Mouse (Mus musculus) lung, embryonic 15.5 days (tissue): Measurements from ENCODE around the gene Gtdc1. TPM values are rescaled to one million over a fixed set of nuclear protein-coding genes. Genes with fewer than 3 reads are reported as not detected.

Source experiments
- ATAC-seq: fragments of 200-750 bp; cut with Nextera tagmentation; 2 replicates; pipeline ENCODE4 v1.8.0; 2017; ENCODE audit warnings: moderate number of reproducible peaks, borderline replicate concordance; ENCODE audit not compliant: low FRiP score, low TSS enrichment; ENCODE audit errors: extremely low read depth
- H3K27ac ChIP-seq: fragments of 300-500 bp; sonication (generic); 2 replicates; pipeline ENCODE4 v1.5.1; 2015; ENCODE audit warnings: moderate library complexity, mild to moderate bottlenecking, inconsistent platforms
- H3K27me3 ChIP-seq: fragments of 300-500 bp; sonication (generic); 2 replicates; pipeline ENCODE4 v1.6.1; 2015; ENCODE audit warnings: inconsistent platforms
- H3K36me3 ChIP-seq: fragments of 300-500 bp; sonication (generic); 2 replicates; pipeline ENCODE4 v1.6.1; 2015; ENCODE audit warnings: inconsistent platforms
- H3K4me1 ChIP-seq: fragments of 300-500 bp; sonication (generic); 2 replicates; pipeline ENCODE4 v1.6.1; 2015; ENCODE audit warnings: inconsistent platforms
- H3K4me2 ChIP-seq: fragments of 300-500 bp; sonication (generic); 2 replicates; pipeline ENCODE4 v1.6.1; 2015; ENCODE audit warnings: inconsistent platforms, mild to moderate bottlenecking, moderate library complexity
- H3K4me3 ChIP-seq: fragments of 300-500 bp; sonication (generic); 2 replicates; pipeline ENCODE4 v1.5.1; 2015; ENCODE audit warnings: mild to moderate bottlenecking, inconsistent platforms
- H3K9ac ChIP-seq: fragments of 300-500 bp; sonication (generic); 2 replicates; pipeline ENCODE4 v1.6.1; 2015; ENCODE audit warnings: inconsistent platforms
- H3K9me3 ChIP-seq: fragments of 300-500 bp; sonication (generic); 2 replicates; pipeline ENCODE4 v1.6.1; 2016; ENCODE audit warnings: inconsistent platforms
- WGBS: fragments of 180-500 bp; shearing (Covaris S2); methylation state at CpG from one replicate; pipeline ENCODE4 v1.1.7; 2015; 5-methylcytosine and 5-hydroxymethylcytosine counted together
- polyA plus RNA-seq: library from polyadenylated mRNA; unstranded; fragments of >200 nt; fragmentation: Nextera tagmentation; extraction: Ambion mirVana; gene quantifications from 2 replicates; pipeline ENCODE4 v1.2.1, GENCODE M21; 2015

The Gtdc1 gene
- polyA plus RNA-seq, 1 experiment from 2014 or later = 13.1 TPM

DNA sequence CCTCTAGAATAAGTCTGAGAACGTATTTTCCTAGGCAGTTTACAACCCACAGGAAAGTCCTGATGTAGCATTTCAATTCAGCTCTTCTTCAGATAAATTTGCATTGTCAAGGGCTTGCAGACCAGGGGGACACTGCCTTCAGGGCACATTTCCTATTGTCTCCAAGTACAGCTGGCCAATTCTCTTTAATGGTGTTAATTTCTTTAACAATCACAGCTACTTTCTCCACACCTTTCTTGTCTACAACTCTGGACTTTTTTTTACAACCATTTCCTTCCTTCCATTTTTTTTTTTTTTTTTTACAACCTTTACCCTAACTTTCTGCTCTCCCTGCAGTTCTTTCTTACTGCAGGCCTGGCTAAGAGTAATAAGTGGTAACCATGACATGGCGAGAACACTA is 97.7 kb downstream of the Gtdc1 start:
- WGBS = 75% methylated on average over 2 of the region's 2 CpGs
- Histone ChIP-seq H3K9me3 (no peaks in the 10 kb centered on the region), H3K4me2 (no peak overlapping the region), H3K27ac (no peak overlapping the region), H3K27me3 (no peaks in the 10 kb centered on the region), H3K4me3 (no peak overlapping the region), H3K9ac (no peak overlapping the region), H3K36me3 (no peaks in the 10 kb centered on the region), H3K4me1 (no peaks in the 10 kb centered on the region)
- no peak for ATAC-seq

DNA sequence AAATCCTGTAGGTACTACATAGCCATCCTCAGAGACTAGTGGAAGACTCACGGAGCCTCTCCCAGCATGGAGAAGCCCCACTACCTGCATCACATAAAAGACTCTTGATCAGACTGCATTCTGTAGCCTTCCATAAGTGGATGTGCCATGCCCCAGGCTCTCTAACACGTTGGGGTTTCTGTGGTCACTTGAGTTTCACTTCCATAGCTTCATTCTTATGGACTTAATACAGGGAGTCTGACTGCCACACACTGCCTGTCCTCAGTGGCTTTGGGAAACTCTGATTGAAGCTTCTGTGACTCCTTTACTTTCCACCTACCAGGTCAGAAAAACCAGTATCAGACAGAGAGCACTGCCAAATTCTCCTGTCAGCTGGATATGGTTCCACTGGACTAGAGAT is 98.1 kb downstream of the Gtdc1 start:
- WGBS = 79% methylated on average over 2 of the region's 2 CpGs
- ATAC-seq = no peak
- H3K4me3 ChIP-seq = no peak overlapping the region
- H3K4me1 ChIP-seq = no peaks in the 10 kb centered on the region
- H3K9me3 ChIP-seq = no peaks in the 10 kb centered on the region
- H3K9ac ChIP-seq = no peak overlapping the region
- H3K4me2 ChIP-seq = no peak overlapping the region
- H3K27ac ChIP-seq = no peak overlapping the region
- no peaks in the 10 kb centered on the region for H3K36me3 ChIP-seq
- H3K27me3 ChIP-seq = no peaks in the 10 kb centered on the region

GRCm38 (mm10) chr2:44826609-44827008 is 100.8 kb downstream of the Gtdc1 start:
- no peak overlapping the region for H3K4me2 ChIP-seq
- no peaks in the 10 kb centered on the region for H3K27me3 ChIP-seq
- H3K9ac ChIP-seq = no peak overlapping the region
- no peak for ATAC-seq
- no peak overlapping the region for H3K27ac ChIP-seq
- H3K9me3 ChIP-seq = no peaks in the 10 kb centered on the region
- H3K4me3 ChIP-seq = no peak overlapping the region
- H3K36me3 ChIP-seq = no peaks in the 10 kb centered on the region
- 88% methylated on average over 3 of the region's 3 CpGs for WGBS
- H3K4me1 ChIP-seq = no peaks in the 10 kb centered on the region

- Histone ChIP-seq H3K4me3 (no peak overlapping the region), H3K4me2 (no peak overlapping the region), H3K9ac (no peak overlapping the region), H3K27me3 (no peaks in the 10 kb centered on the region), H3K27ac (no peak overlapping the region), H3K36me3 (no peaks in the 10 kb centered on the region), H3K4me1 (no peaks in the 10 kb centered on the region), H3K9me3 (no peaks in the 10 kb centered on the region)
- ATAC-seq = no peak
Observed at GRCm38 (mm10) chr2:44817787-44818186, 109.7 kb downstream of the Gtdc1 start.

- Histone ChIP-seq H3K4me3 (no peak overlapping the region), H3K27me3 (no peaks in the 10 kb centered on the region), H3K9ac (no peak overlapping the region), H3K27ac (no peak overlapping the region), H3K4me2 (no peak overlapping the region), H3K36me3 (no peaks in the 10 kb centered on the region), H3K9me3 (no peaks in the 10 kb centered on the region), H3K4me1 (no peaks in the 10 kb centered on the region)
- no peak for ATAC-seq
- WGBS = 65% methylated on average over 3 of the region's 3 CpGs
Observed at GRCm38 (mm10) chr2:44813729-44814128, 113.7 kb downstream of the Gtdc1 start.

DNA sequence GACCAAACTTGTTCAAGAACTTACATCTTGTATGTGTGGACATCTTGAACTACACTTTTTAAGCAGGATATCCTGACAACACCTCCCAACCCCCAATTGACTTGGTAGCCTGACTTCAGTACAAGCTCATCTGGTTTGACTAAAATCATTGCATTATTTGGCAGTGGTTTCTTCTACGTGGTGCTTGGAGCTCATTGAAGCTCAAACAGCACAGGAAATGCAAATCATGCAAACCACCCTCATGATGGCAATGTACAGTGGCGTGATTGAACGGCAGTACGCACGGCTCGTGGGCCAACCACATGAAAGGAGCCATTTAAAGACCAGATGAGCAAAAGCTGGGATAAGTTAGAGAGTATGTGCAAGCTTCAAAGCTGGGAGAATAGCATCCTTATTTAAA is 123.0 kb downstream of the Gtdc1 start:
- Histone ChIP-seq H3K27me3 (no peaks in the 10 kb centered on the region), H3K9me3 (no peaks in the 10 kb centered on the region), H3K36me3 (no peaks in the 10 kb centered on the region), H3K4me1 (no peaks in the 10 kb centered on the region), H3K4me2 (no peak overlapping the region), H3K4me3 (no peak overlapping the region), H3K27ac (no peak overlapping the region), H3K9ac (no peak overlapping the region)
- no peak for ATAC-seq
- WGBS = 82% methylated on average over 6 of the region's 6 CpGs

- H3K36me3 ChIP-seq = no peaks in the 10 kb centered on the region
- H3K4me2 ChIP-seq = no peak overlapping the region
- WGBS = 65% methylated on average over 2 of the region's 2 CpGs
- no peak overlapping the region for H3K27ac ChIP-seq
- H3K4me3 ChIP-seq = no peak overlapping the region
- no peak for ATAC-seq
- no peaks in the 10 kb centered on the region for H3K9me3 ChIP-seq
- no peaks in the 10 kb centered on the region for H3K4me1 ChIP-seq
- H3K9ac ChIP-seq = no peak overlapping the region
- H3K27me3 ChIP-seq = no peaks in the 10 kb centered on the region
Observed at GRCm38 (mm10) chr2:44801361-44801760, 126.1 kb downstream of the Gtdc1 start.

GRCm38 (mm10) chr2:44791840-44792239 is 135.6 kb downstream of the Gtdc1 start:
- 83% methylated on average over 4 of the region's 4 CpGs for WGBS
- Histone ChIP-seq H3K4me2 (no peak overlapping the region), H3K4me1 (no peaks in the 10 kb centered on the region), H3K27me3 (no peaks in the 10 kb centered on the region), H3K36me3 (no peaks in the 10 kb centered on the region), H3K4me3 (no peak overlapping the region), H3K9ac (no peak overlapping the region), H3K9me3 (no peaks in the 10 kb centered on the region), H3K27ac (no peak overlapping the region)
- ATAC-seq = no peak

DNA sequence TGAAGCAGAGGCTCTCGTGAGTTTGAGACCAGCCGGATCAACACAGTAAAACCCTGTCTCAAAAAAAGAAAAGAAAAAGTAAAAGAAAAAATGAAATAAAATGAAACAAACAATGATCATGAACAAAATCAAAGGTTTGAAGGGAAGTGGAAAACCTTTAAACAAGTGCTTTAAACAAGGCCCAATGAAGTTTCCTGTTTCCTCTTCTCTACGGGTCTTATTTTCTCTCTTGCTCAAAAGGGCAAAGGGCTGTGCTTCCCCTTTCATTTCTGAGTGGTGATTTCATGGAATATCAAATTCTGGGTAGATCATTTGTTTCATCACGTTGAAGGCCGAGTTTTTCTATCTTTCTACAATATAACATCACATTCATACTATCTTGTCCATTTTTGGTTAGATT is 136.3 kb downstream of the Gtdc1 start:
- H3K27ac ChIP-seq = no peak overlapping the region
- no peak overlapping the region for H3K4me2 ChIP-seq
- no peaks in the 10 kb centered on the region for H3K9me3 ChIP-seq
- no peaks in the 10 kb centered on the region for H3K4me1 ChIP-seq
- ATAC-seq = no peak
- no peak overlapping the region for H3K4me3 ChIP-seq
- no peak overlapping the region for H3K9ac ChIP-seq
- H3K36me3 ChIP-seq = no peaks in the 10 kb centered on the region
- 78% methylated on average over 5 of the region's 5 CpGs for WGBS
- H3K27me3 ChIP-seq = no peaks in the 10 kb centered on the region

DNA sequence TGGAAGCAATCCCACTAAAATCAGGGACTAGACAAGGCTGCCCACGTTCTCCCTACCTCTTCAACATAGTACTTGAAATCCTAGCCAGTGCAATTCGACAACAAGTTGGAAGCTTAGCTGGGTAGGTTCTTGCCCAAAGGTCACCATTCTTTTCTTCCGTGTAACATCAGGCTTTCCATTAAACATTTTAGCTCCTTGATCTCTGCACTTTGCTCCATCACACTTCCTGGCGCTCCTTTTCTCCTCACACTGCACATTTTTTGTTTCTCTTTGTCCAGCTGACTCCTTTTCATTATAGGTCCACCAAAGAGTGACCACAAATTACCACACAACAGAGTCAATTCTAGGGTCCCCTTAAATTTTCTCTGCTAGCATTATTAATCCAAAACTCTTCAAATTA is 144.7 kb downstream of the Gtdc1 start:
- H3K4me2 ChIP-seq = no peak overlapping the region
- WGBS = 85% methylated on average over 4 of the region's 4 CpGs
- no peak for ATAC-seq
- H3K27ac ChIP-seq = no peak overlapping the region
- H3K9me3 ChIP-seq = no peaks in the 10 kb centered on the region
- no peak overlapping the region for H3K4me3 ChIP-seq
- H3K36me3 ChIP-seq = no peaks in the 10 kb centered on the region
- no peak overlapping the region for H3K9ac ChIP-seq
- H3K27me3 ChIP-seq = no peaks in the 10 kb centered on the region
- H3K4me1 ChIP-seq = no peaks in the 10 kb centered on the region

DNA sequence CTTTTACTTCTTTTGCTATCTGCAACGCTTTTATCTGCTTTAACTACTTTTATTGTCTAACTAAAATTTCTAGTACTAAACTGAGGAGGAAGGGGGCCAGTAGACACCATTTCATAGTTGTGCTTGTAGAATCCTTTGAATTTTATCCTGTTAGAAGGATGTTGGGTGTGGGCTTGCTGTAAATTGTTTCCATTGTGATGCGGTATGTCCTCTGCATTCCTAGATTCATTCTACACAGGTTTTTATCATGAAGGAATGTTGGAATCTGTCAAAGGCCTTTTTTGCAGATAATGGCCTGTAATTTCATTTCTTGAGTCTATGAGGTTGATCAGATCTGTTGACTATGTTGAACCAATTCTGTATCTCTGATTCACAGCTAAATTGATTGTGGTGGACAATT is 146.5 kb downstream of the Gtdc1 start:
- Histone ChIP-seq H3K27ac (no peak overlapping the region), H3K4me2 (no peak overlapping the region), H3K9ac (no peak overlapping the region), H3K27me3 (no peaks in the 10 kb centered on the region), H3K36me3 (no peaks in the 10 kb centered on the region), H3K9me3 (no peaks in the 10 kb centered on the region), H3K4me1 (no peaks in the 10 kb centered on the region), H3K4me3 (no peak overlapping the region)
- WGBS = 91% methylated on average over 2 of the region's 2 CpGs
- ATAC-seq = no peak

GRCm38 (mm10) chr2:44763898-44764297 is 163.6 kb downstream of the Gtdc1 start:
- H3K4me1 ChIP-seq = no peaks in the 10 kb centered on the region
- no peaks in the 10 kb centered on the region for H3K27me3 ChIP-seq
- no peaks in the 10 kb centered on the region for H3K36me3 ChIP-seq
- 70% methylated on average over 1 of the region's 1 CpGs for WGBS
- H3K9ac ChIP-seq = no peak overlapping the region
- no peak for ATAC-seq
- no peak overlapping the region for H3K4me2 ChIP-seq
- no peak overlapping the region for H3K27ac ChIP-seq
- H3K4me3 ChIP-seq = no peak overlapping the region
- H3K9me3 ChIP-seq = no peaks in the 10 kb centered on the region

DNA sequence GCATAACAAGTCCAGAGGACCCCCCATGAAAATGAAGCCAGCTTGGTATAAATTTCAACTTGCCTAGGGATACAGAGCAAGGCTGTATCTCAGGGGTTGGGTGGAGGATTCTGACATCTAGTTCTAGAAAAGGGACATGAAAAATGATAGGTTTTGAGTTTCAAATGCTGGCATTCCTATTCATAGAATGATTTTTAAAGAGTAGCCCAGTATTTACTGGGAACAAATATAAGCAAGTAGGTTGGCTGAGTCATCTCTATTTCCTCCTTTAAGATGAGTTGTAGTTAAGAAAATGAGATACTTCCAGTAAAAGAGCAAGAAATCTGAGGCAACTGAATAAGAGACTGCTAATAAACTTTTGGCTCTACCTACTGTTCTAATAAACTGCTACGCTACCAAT is 190.8 kb downstream of the Gtdc1 start:
- Histone ChIP-seq H3K36me3 (no peaks in the 10 kb centered on the region), H3K27ac (no peak overlapping the region), H3K4me1 (no peaks in the 10 kb centered on the region), H3K27me3 (no peaks in the 10 kb centered on the region), H3K4me3 (no peak overlapping the region), H3K9ac (no peak overlapping the region), H3K4me2 (no peak overlapping the region), H3K9me3 (no peaks in the 10 kb centered on the region)
- 97% methylated on average over 1 of the region's 1 CpGs for WGBS
- ATAC-seq = no peak
